Mouse (Mus musculus) neural tube, embryonic 11.5 days (tissue): Measurements from ENCODE around the gene Tjp3. TPM values are rescaled to one million over a fixed set of nuclear protein-coding genes. Genes with fewer than 3 reads are reported as not detected.
A peak's percentile ranks its signal among the peaks of the same experiment; 100 is the strongest.

Experiments
- ATAC-seq: fragments of 200-750 bp; cut with Nextera tagmentation; 2 replicates; pipeline ENCODE4 v1.8.0; 2017; ENCODE audit warnings: moderate number of reproducible peaks, mild to moderate bottlenecking, moderate TSS enrichment, moderate library complexity; ENCODE audit not compliant: insufficient read depth, low FRiP score, low TSS enrichment
- DNase-seq: peaks from one replicate; pipeline ENCODE4 v3.0.0-alpha.2; 2015; ENCODE audit warnings: low spot score
- H3K27ac ChIP-seq: fragments of 300-500 bp; sonication (generic); 2 replicates; pipeline ENCODE4 v1.5.1; 2014; ENCODE audit warnings: low read depth, mild to moderate bottlenecking, low read length
- H3K27me3 ChIP-seq: fragments of 300-500 bp; sonication (generic); 2 replicates; pipeline ENCODE4 v1.6.1; 2014; ENCODE audit warnings: mild to moderate bottlenecking, low read length, mixed read lengths; ENCODE audit not compliant: control insufficient read depth, insufficient read depth
- H3K36me3 ChIP-seq: fragments of 300-500 bp; sonication (generic); 2 replicates; pipeline ENCODE4 v1.6.1; 2014; ENCODE audit warnings: mild to moderate bottlenecking, low read length, moderate library complexity, mixed read lengths; ENCODE audit not compliant: control insufficient read depth, insufficient read depth
- H3K4me1 ChIP-seq: fragments of 300-500 bp; sonication (generic); 2 replicates; pipeline ENCODE4 v1.6.1; 2014; ENCODE audit warnings: low read length, mixed read lengths; ENCODE audit not compliant: control insufficient read depth, insufficient read depth
- H3K4me2 ChIP-seq: fragments of 300-500 bp; sonication (generic); 2 replicates; pipeline ENCODE4 v1.6.1; 2014; ENCODE audit warnings: low read depth, mild to moderate bottlenecking, moderate library complexity
- H3K4me3 ChIP-seq: fragments of 300-500 bp; sonication (generic); 2 replicates; pipeline ENCODE4 v1.5.1; 2014; ENCODE audit warnings: low read depth, low read length
- H3K9ac ChIP-seq: fragments of 300-500 bp; sonication (generic); 2 replicates; pipeline ENCODE4 v1.6.1; 2014; ENCODE audit warnings: mild to moderate bottlenecking, low read length
- H3K9me3 ChIP-seq: fragments of 300-500 bp; sonication (generic); 2 replicates; pipeline ENCODE4 v1.6.1; 2016; ENCODE audit warnings: low read length; ENCODE audit not compliant: control insufficient read depth
- WGBS: fragments of 180-500 bp; shearing (Covaris S2); extraction: QIAGEN DNeasy Blood & Tissue Kit; methylation state at CpG from one replicate; pipeline ENCODE4 v1.1.7; 2014; 5-methylcytosine and 5-hydroxymethylcytosine counted together
- polyA plus RNA-seq: library from polyadenylated mRNA; unstranded; fragments of >200 nt; fragmentation: Nextera tagmentation; extraction: Ambion mirVana; gene quantifications from 2 replicates; pipeline ENCODE4 v1.2.1, GENCODE M21; 2014

The Tjp3 gene
- polyA plus RNA-seq, 1 experiment from 2014 or later = 2.5 TPM

- Histone ChIP-seq H3K9me3 (no peaks in the 10 kb centered on the region), H3K4me3 (no peak overlapping the region), H3K36me3 (peaks cover 12% of the 10 kb centered on the region), H3K27me3 (no peaks in the 10 kb centered on the region), H3K27ac (no peak overlapping the region), H3K4me1 (peaks cover 1% of the 10 kb centered on the region; the same call in 1 of the 2 replicates), H3K4me2 (no peak overlapping the region), H3K9ac (no peak overlapping the region)
- WGBS = 94% methylated on average over 19 of the region's 19 CpGs
- no peak for ATAC-seq
- no peak for DNase-seq
These were observed 17.5 kb downstream of the Tjp3 start for GRCm38 (mm10) chr10:81273842-81274241.

- Histone ChIP-seq H3K4me1 (peaks cover 6% of the 10 kb centered on the region; the same call in 1 of the 2 replicates), H3K4me3 (no peak overlapping the region), H3K27me3 (no peaks in the 10 kb centered on the region), H3K27ac (no peak overlapping the region), H3K9me3 (no peaks in the 10 kb centered on the region), H3K4me2 (no peak overlapping the region), H3K36me3 (peaks cover 12% of the 10 kb centered on the region), H3K9ac (no peak overlapping the region)
- ATAC-seq (no peak), DNase-seq (no peak)
- 94% methylated on average over 21 of the region's 21 CpGs for WGBS
These were observed 19.0 kb downstream of the Tjp3 start for GRCm38 (mm10) chr10:81272356-81272755.

GRCm38 (mm10) chr10:81268643-81269412 lies 22.6 kb downstream of the Tjp3 start:
- ATAC-seq (no peak), DNase-seq (no peak)
- WGBS = 83% methylated on average over 16 of the region's 16 CpGs
- H3K9me3 ChIP-seq = no peaks in the 10 kb centered on the region
- H3K27ac ChIP-seq = no peak overlapping the region
- peak overlapping the region; percentile 63 for H3K9ac ChIP-seq
- peaks cover 8% of the 10 kb centered on the region for H3K4me1 ChIP-seq
- peak overlapping the region; percentile 39 for H3K4me3 ChIP-seq
- no peaks in the 10 kb centered on the region for H3K27me3 ChIP-seq
- peaks cover 18% of the 10 kb centered on the region for H3K36me3 ChIP-seq
- peak overlapping the region; percentile 60 for H3K4me2 ChIP-seq

DNA sequence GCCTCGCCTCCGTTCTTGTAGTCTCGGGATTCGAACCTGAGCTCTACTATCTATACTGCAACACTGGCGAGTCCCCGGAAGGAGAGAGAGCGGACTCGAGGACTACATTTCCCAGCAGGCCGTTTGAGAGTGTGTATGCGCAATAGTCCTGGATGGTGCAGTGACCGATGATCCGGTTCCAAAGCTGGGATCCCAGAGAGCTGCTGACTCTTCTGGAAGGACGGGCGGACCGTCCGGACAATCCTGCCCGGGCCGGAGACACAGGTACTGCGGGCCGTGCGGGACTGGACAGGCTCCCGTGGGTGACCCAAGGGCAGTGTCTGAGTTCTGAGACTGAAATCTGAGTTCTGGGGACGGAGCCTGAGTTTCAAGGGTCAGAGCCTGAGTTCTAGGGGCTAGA lies 23.3 kb downstream of the Tjp3 start:
- Histone ChIP-seq H3K4me3 (peak overlapping the region; percentile 39), H3K9ac (peak overlapping the region; percentile 63), H3K27ac (no peak overlapping the region), H3K4me2 (peak overlapping the region; percentile 60), H3K36me3 (peaks cover 18% of the 10 kb centered on the region), H3K9me3 (no peaks in the 10 kb centered on the region), H3K4me1 (peaks cover 8% of the 10 kb centered on the region), H3K27me3 (no peaks in the 10 kb centered on the region)
- WGBS = 4% methylated on average over 23 of the region's 23 CpGs
- DNase-seq = peak; percentile 82
- ATAC-seq = peak; percentile 45; the same call in 1 of the 2 replicates

DNA sequence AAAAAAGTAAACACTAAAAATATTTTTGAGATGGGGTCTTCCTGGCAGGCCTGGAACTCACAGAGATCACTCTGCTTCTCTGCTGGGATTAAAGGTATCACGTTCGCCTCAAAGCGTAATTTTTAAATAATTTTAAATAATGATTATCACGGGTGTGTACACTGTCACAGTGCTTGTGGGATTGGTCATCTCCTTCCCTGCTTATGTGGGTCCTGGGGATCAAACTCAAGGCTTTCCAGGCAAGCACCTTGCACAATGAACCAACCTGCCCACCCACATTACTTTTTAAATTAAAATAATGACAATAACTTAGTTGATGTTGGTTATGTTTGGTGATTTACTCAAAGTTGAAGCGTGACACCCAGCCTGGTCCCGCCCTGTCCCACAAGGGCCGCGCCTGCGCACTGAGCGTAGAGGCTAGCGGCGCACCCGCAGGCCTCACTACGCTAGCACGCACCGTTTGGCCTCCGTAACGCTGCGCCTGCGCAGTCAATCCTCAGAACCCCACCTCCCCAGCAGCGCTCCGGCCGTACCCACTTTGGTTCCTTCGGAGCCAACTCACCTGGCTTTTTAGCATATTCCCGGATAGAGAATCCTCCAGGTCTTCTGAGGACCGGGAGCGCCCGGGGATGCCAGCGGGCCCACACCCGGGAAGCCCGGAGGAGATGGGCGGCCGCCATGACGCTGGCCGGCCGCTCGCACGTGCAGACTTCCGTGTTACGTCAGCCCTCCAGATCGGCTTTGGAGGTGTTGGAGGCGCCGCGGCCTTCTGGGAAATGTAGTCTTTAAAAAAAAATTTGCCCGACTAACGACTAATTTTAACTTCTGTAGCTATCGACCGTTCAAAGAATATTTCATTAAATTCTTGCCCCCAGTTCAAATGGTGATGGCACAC lies 24.9 kb downstream of the Tjp3 start, which contains the start of the genes Mrpl54 and Apba3:
Gene Mrpl54, minus strand, starts transcription at position 724 of the 895 bp plus-strand sequence.
Gene Apba3, plus strand, starts transcription at position 750 of the 895 bp plus-strand sequence.
- peaks cover 13% of the 10 kb centered on the region for H3K36me3 ChIP-seq
- no peaks in the 10 kb centered on the region for H3K9me3 ChIP-seq
- peak within 1 kb of the TSS; percentile 65 for H3K4me3 ChIP-seq
- no peaks in the 10 kb centered on the region for H3K27me3 ChIP-seq
- DNase-seq (peak; percentile 98), ATAC-seq (peak; percentile 91)
- H3K4me1 ChIP-seq = peaks cover 8% of the 10 kb centered on the region
- H3K27ac ChIP-seq = peak within 1 kb of the TSS; percentile 65; the same call in 1 of the 2 replicates
- WGBS = 1% methylated on average over 48 of the region's 48 CpGs
- H3K9ac ChIP-seq = peak within 1 kb of the TSS; percentile 84
- H3K4me2 ChIP-seq = peak within 1 kb of the TSS; percentile 72

DNA sequence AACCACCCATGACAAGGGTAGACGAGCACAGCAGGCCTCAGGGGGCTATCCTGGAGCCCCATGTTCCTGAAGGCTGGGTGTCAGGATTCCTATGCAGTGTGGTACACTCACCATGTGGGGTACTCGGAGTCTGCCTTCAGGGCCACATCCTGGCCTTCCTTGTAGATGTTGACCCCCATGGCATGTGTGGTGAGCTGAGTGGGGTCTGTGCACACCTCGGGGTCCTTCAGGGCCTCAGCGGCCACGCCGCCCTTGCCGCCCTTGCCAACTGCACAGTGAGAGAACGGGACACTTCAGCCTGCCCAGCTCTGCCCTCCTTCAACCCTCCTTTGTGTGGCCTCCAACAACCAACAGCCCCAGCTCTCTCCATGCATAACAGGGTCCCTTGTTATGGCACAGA lies 25.8 kb downstream of the Tjp3 start:
- H3K36me3 ChIP-seq = peaks cover 6% of the 10 kb centered on the region
- H3K9ac ChIP-seq = peak overlapping the region; percentile 14; the same call in 1 of the 2 replicates

DNA sequence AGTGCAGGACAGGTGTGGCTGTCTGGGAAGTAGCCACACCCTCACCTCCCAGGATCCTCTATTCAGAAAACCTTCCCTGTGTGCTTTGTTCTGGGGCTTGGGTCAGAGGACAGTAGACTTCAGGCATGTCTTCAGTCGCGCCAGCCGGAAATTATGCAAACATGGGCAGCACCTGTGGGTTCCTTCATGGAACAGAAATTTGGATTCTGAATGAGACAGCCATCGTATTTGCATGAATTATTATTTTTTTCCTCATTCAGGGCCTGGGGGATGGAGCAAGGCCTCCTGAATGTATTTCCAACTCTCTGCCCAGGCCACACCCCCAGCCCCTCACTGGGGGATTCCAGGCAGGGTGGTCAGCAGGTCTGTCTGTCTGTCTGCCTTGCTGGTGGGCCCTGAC lies 30.4 kb downstream of the Tjp3 start:
- H3K4me1 ChIP-seq = peaks cover 9% of the 10 kb centered on the region
- peaks cover 31% of the 10 kb centered on the region for H3K27me3 ChIP-seq
- H3K27ac ChIP-seq = no peak overlapping the region
- DNase-seq = no peak
- no peak overlapping the region for H3K4me2 ChIP-seq
- peaks cover 6% of the 10 kb centered on the region for H3K36me3 ChIP-seq
- H3K4me3 ChIP-seq = no peak overlapping the region
- no peak overlapping the region for H3K9ac ChIP-seq
- no peaks in the 10 kb centered on the region for H3K9me3 ChIP-seq
- 91% methylated on average over 4 of the region's 4 CpGs for WGBS
- no peak for ATAC-seq

More for the DNA sequence above, 25.8 kb downstream of the Tjp3 start:
- H3K4me2 ChIP-seq = peak overlapping the region; percentile 72
- ATAC-seq (no peak), DNase-seq (no peak)
- H3K4me1 ChIP-seq = peaks cover 8% of the 10 kb centered on the region
- H3K4me3 ChIP-seq = peak overlapping the region; percentile 65
- no peaks in the 10 kb centered on the region for H3K9me3 ChIP-seq
- no peaks in the 10 kb centered on the region for H3K27me3 ChIP-seq
- H3K27ac ChIP-seq = no peak overlapping the region
- 92% methylated on average over 8 of the region's 8 CpGs for WGBS

GRCm38 (mm10) chr10:81259225-81259884 lies 32.0 kb downstream of the Tjp3 start:
- WGBS = 39% methylated on average over 21 of the region's 21 CpGs
- H3K4me2 ChIP-seq = no peak overlapping the region
- ATAC-seq = no peak
- H3K27ac ChIP-seq = no peak overlapping the region
- peaks cover 6% of the 10 kb centered on the region; the same call in 1 of the 2 replicates for H3K4me1 ChIP-seq
- DNase-seq = no peak
- peaks cover 3% of the 10 kb centered on the region for H3K36me3 ChIP-seq
- no peak overlapping the region for H3K4me3 ChIP-seq
- no peaks in the 10 kb centered on the region for H3K9me3 ChIP-seq
- H3K27me3 ChIP-seq = peaks cover 31% of the 10 kb centered on the region
- no peak overlapping the region for H3K9ac ChIP-seq
